Mouse (Mus musculus) liver (tissue): ENCODE measurements at regions not wholly inside any gene's neighbourhood (a gene's known extent, or its start where the extent isn't known, plus 50 kb on each side); places are given as distances from the start of the nearest gene placed in this dataset.

ENCODE experiments used
- DNase-seq: peaks from one replicate; pipeline ENCODE4 v3.0.0-alpha.2; 2020; ENCODE audit warnings: mixed read lengths

- DNase-seq, result no peak
Observed at GRCm38 (mm10) chr9:101641524-101641923, 220.1 kb upstream of the 9630041A04Rik start.

- no peak for DNase-seq
Observed at GRCm38 (mm10) chr9:101640598-101640997, 221.0 kb upstream of the 9630041A04Rik start.

- no peak for DNase-seq
Observed at GRCm38 (mm10) chr9:101616261-101616660, 245.4 kb upstream of the 9630041A04Rik start.

- no peak for DNase-seq
Observed at GRCm38 (mm10) chr9:101615176-101615575, 246.5 kb upstream of the 9630041A04Rik start.

- DNase-seq, result no peak
Observed at GRCm38 (mm10) chr9:101613933-101614332, 247.7 kb upstream of the 9630041A04Rik start.

- DNase-seq, result no peak
Observed at GRCm38 (mm10) chr9:101613471-101613870, 248.2 kb upstream of the 9630041A04Rik start.

- no peak for DNase-seq
Observed at GRCm38 (mm10) chr9:101612971-101613370, 248.7 kb upstream of the 9630041A04Rik start.

- DNase-seq, result no peak
Observed at GRCm38 (mm10) chr9:101612571-101612970, 249.1 kb upstream of the 9630041A04Rik start.

- peak; percentile 14 for DNase-seq
Observed at GRCm38 (mm10) chr9:101611481-101611880, 250.2 kb upstream of the 9630041A04Rik start.

- DNase-seq, result no peak
Observed at GRCm38 (mm10) chr9:101610806-101611443, 250.7 kb upstream of the 9630041A04Rik start.

GRCm38 (mm10) chr9:101610338-101610737 is 251.3 kb upstream of the 9630041A04Rik start:
- DNase-seq, result no peak

GRCm38 (mm10) chr9:101602799-101603198 is 258.8 kb upstream of the 9630041A04Rik start:
- no peak for DNase-seq

- DNase-seq, result no peak
Observed at GRCm38 (mm10) chr9:101596898-101597297, 264.7 kb upstream of the 9630041A04Rik start.

- no peak for DNase-seq
Observed at GRCm38 (mm10) chr9:101595101-101595650, 266.5 kb upstream of the 9630041A04Rik start.

GRCm38 (mm10) chr9:101592621-101593020 is 269.0 kb upstream of the 9630041A04Rik start:
- DNase-seq, result no peak

- no peak for DNase-seq
Observed at GRCm38 (mm10) chr9:101591681-101592080, 270.0 kb upstream of the 9630041A04Rik start.

GRCm38 (mm10) chr9:101590310-101590709 is 271.3 kb upstream of the 9630041A04Rik start:
- DNase-seq, result no peak

GRCm38 (mm10) chr9:101581064-101581463 is 280.6 kb upstream of the 9630041A04Rik start:
- no peak for DNase-seq

GRCm38 (mm10) chr9:101570714-101571113 is 290.9 kb upstream of the 9630041A04Rik start:
- no peak for DNase-seq

- no peak for DNase-seq
Observed at GRCm38 (mm10) chr9:101563196-101563595, 298.4 kb upstream of the 9630041A04Rik start.

- no peak for DNase-seq
Observed at GRCm38 (mm10) chr9:101559366-101559765, 302.3 kb upstream of the 9630041A04Rik start.

- DNase-seq, result peak; percentile 15
Observed at GRCm38 (mm10) chr9:101555011-101555673, 303.5 kb upstream of the Ppp2r3a start.

GRCm38 (mm10) chr9:101552789-101553188 is 301.2 kb upstream of the Ppp2r3a start:
- DNase-seq, result peak; percentile 11

GRCm38 (mm10) chr9:101551256-101551655 is 299.7 kb upstream of the Ppp2r3a start:
- DNase-seq, result no peak
